Mouse (Mus musculus) hindbrain, embryonic 16.5 days (tissue): ENCODE data around the gene Pde7b. TPM values are rescaled to one million over a fixed set of nuclear protein-coding genes. Genes with fewer than 3 reads are reported as not detected.

Experiments
- ATAC-seq: fragments of 200-750 bp; cut with Nextera tagmentation; 2 replicates; pipeline ENCODE4 v1.8.0; 2017; ENCODE audit warnings: moderate TSS enrichment, moderate library complexity
- H3K27ac ChIP-seq: fragments of 300-500 bp; sonication (generic); 2 replicates; pipeline ENCODE4 v1.5.1; 2014; ENCODE audit warnings: low read depth, mild to moderate bottlenecking, control low read depth, low read length, moderate library complexity
- H3K27me3 ChIP-seq: fragments of 300-500 bp; sonication (generic); replicated peaks from 2 replicates; pipeline ENCODE4 v1.6.1; 2014; ENCODE audit warnings: low read length; ENCODE audit not compliant: control insufficient read depth, insufficient read depth
- H3K36me3 ChIP-seq: fragments of 300-500 bp; sonication (generic); 2 replicates; pipeline ENCODE4 v1.6.1; 2014; ENCODE audit warnings: mild to moderate bottlenecking, low read length, moderate library complexity, mixed read lengths; ENCODE audit not compliant: control insufficient read depth, insufficient read depth
- H3K4me1 ChIP-seq: fragments of 300-500 bp; sonication (generic); 2 replicates; pipeline ENCODE4 v1.6.1; 2014; ENCODE audit warnings: low read depth, low read length; ENCODE audit not compliant: control insufficient read depth, insufficient read depth
- H3K4me2 ChIP-seq: fragments of 300-500 bp; sonication (generic); 2 replicates; pipeline ENCODE4 v1.6.1; 2014; ENCODE audit warnings: mild to moderate bottlenecking, low read length, control low read depth, moderate library complexity
- H3K4me3 ChIP-seq: fragments of 300-500 bp; sonication (generic); 2 replicates; pipeline ENCODE4 v1.5.1; 2014; ENCODE audit warnings: mild to moderate bottlenecking, low read length, control low read depth, moderate library complexity
- H3K9ac ChIP-seq: fragments of 300-500 bp; sonication (generic); 2 replicates; pipeline ENCODE4 v1.6.1; 2014; ENCODE audit warnings: low read depth, mild to moderate bottlenecking, control low read depth, low read length, moderate library complexity
- H3K9me3 ChIP-seq: fragments of 300-500 bp; sonication (generic); 2 replicates; pipeline ENCODE4 v1.6.1; 2014; ENCODE audit warnings: mild to moderate bottlenecking, low read length, moderate library complexity; ENCODE audit not compliant: control insufficient read depth
- WGBS: fragments of 180-500 bp; shearing (Covaris S2); extraction: QIAGEN DNeasy Blood & Tissue Kit; methylation state at CpG from one replicate; pipeline ENCODE4 v1.1.7; 2014; 5-methylcytosine and 5-hydroxymethylcytosine counted together
- polyA plus RNA-seq: library from polyadenylated mRNA; unstranded; fragments of >200 nt; fragmentation: Nextera tagmentation; extraction: Ambion mirVana; gene quantifications from 2 replicates; pipeline ENCODE4 v1.2.1, GENCODE M21; 2015

The Pde7b gene
- polyA plus RNA-seq, 1 experiment from 2014 or later: 2.8 TPM

GRCm38 (mm10) chr10:20464631-20465030, 260.2 kb downstream of the Pde7b start:
- Histone ChIP-seq H3K27me3 (no peaks in the 10 kb centered on the region), H3K4me1 (no peaks in the 10 kb centered on the region), H3K27ac (no peak overlapping the region), H3K4me2 (no peak overlapping the region), H3K36me3 (no peaks in the 10 kb centered on the region), H3K4me3 (no peak overlapping the region), H3K9me3 (no peaks in the 10 kb centered on the region), H3K9ac (no peak overlapping the region)
- WGBS: 78% methylated on average over 3 of the region's 3 CpGs
- ATAC-seq: no peak

GRCm38 (mm10) chr10:20463941-20464340, 260.9 kb downstream of the Pde7b start:
- Histone ChIP-seq H3K9ac (no peak overlapping the region), H3K27me3 (no peaks in the 10 kb centered on the region), H3K4me2 (no peak overlapping the region), H3K27ac (no peak overlapping the region), H3K9me3 (no peaks in the 10 kb centered on the region), H3K4me3 (no peak overlapping the region), H3K4me1 (no peaks in the 10 kb centered on the region), H3K36me3 (no peaks in the 10 kb centered on the region)
- WGBS: 91% methylated on average over 1 of the region's 1 CpGs
- no peak for ATAC-seq

- no peaks in the 10 kb centered on the region for H3K9me3 ChIP-seq
- H3K4me1 ChIP-seq: no peaks in the 10 kb centered on the region
- ATAC-seq: no peak
- no peaks in the 10 kb centered on the region for H3K27me3 ChIP-seq
- H3K4me3 ChIP-seq: no peak overlapping the region
- 86% methylated on average over 4 of the region's 4 CpGs for WGBS
- no peak overlapping the region for H3K9ac ChIP-seq
- H3K36me3 ChIP-seq: no peaks in the 10 kb centered on the region
- H3K4me2 ChIP-seq: no peak overlapping the region
- no peak overlapping the region for H3K27ac ChIP-seq
These were observed 262.3 kb downstream of the Pde7b start for GRCm38 (mm10) chr10:20462596-20462995.

GRCm38 (mm10) chr10:20459657-20460350, 265.1 kb downstream of the Pde7b start:
- Histone ChIP-seq H3K4me2 (no peak overlapping the region), H3K9me3 (no peaks in the 10 kb centered on the region), H3K4me3 (no peak overlapping the region), H3K4me1 (no peaks in the 10 kb centered on the region), H3K9ac (no peak overlapping the region), H3K27me3 (no peaks in the 10 kb centered on the region), H3K27ac (no peak overlapping the region), H3K36me3 (no peaks in the 10 kb centered on the region)
- no peak for ATAC-seq
- 92% methylated on average over 7 of the region's 7 CpGs for WGBS

- Histone ChIP-seq H3K36me3 (no peaks in the 10 kb centered on the region), H3K9ac (no peak overlapping the region), H3K27ac (no peak overlapping the region), H3K27me3 (no peaks in the 10 kb centered on the region), H3K4me1 (no peaks in the 10 kb centered on the region), H3K9me3 (no peaks in the 10 kb centered on the region), H3K4me3 (no peak overlapping the region), H3K4me2 (no peak overlapping the region)
- ATAC-seq: no peak
- 79% methylated on average over 3 of the region's 3 CpGs for WGBS
These were observed 265.7 kb downstream of the Pde7b start for GRCm38 (mm10) chr10:20459160-20459559.

GRCm38 (mm10) chr10:20454387-20455065, 270.4 kb downstream of the Pde7b start:
- Histone ChIP-seq H3K4me3 (no peak overlapping the region), H3K4me1 (no peaks in the 10 kb centered on the region), H3K27me3 (no peaks in the 10 kb centered on the region), H3K27ac (no peak overlapping the region), H3K9ac (no peak overlapping the region), H3K36me3 (no peaks in the 10 kb centered on the region), H3K4me2 (no peak overlapping the region), H3K9me3 (no peaks in the 10 kb centered on the region)
- no peak for ATAC-seq
- 69% methylated on average over 6 of the region's 6 CpGs for WGBS

- no peak overlapping the region for H3K4me2 ChIP-seq
- 97% methylated on average over 9 of the region's 9 CpGs for WGBS
- H3K27me3 ChIP-seq: no peaks in the 10 kb centered on the region
- no peaks in the 10 kb centered on the region for H3K4me1 ChIP-seq
- no peaks in the 10 kb centered on the region for H3K36me3 ChIP-seq
- no peak overlapping the region for H3K9ac ChIP-seq
- H3K9me3 ChIP-seq: no peaks in the 10 kb centered on the region
- H3K27ac ChIP-seq: no peak overlapping the region
- ATAC-seq: no peak
- H3K4me3 ChIP-seq: no peak overlapping the region
These were observed 287.4 kb downstream of the Pde7b start for GRCm38 (mm10) chr10:20437428-20437827.

GRCm38 (mm10) chr10:20437021-20437420, 287.9 kb downstream of the Pde7b start:
- Histone ChIP-seq H3K9ac (no peak overlapping the region), H3K4me2 (no peak overlapping the region), H3K4me1 (no peaks in the 10 kb centered on the region), H3K9me3 (no peaks in the 10 kb centered on the region), H3K27me3 (no peaks in the 10 kb centered on the region), H3K4me3 (no peak overlapping the region), H3K36me3 (no peaks in the 10 kb centered on the region), H3K27ac (no peak overlapping the region)
- ATAC-seq: no peak
- WGBS: 74% methylated on average over 2 of the region's 2 CpGs

- H3K4me3 ChIP-seq: no peak overlapping the region
- no peaks in the 10 kb centered on the region for H3K36me3 ChIP-seq
- no peaks in the 10 kb centered on the region for H3K27me3 ChIP-seq
- no peak overlapping the region for H3K9ac ChIP-seq
- H3K4me1 ChIP-seq: no peaks in the 10 kb centered on the region
- no peaks in the 10 kb centered on the region for H3K9me3 ChIP-seq
- WGBS: 88% methylated on average over 7 of the region's 7 CpGs
- ATAC-seq: no peak
- H3K4me2 ChIP-seq: no peak overlapping the region
- no peak overlapping the region for H3K27ac ChIP-seq
These were observed 289.0 kb downstream of the Pde7b start for GRCm38 (mm10) chr10:20435913-20436312.
